Mouse (Mus musculus): ENCODE data around the gene Ssr2. TPM values are rescaled to one million over a fixed set of nuclear protein-coding genes. Genes with fewer than 3 reads are reported as not detected.

Gene Ssr2
- total RNA-seq, 2 experiments from 2014 or later = 127 to 130 TPM

GRCm38 (mm10) chr3:88540085-88540484 lies 35.6 kb upstream of the Ssr2 start:
- no peak for DNase-seq
- intact Hi-C loops (cut with DNase I) = no loop called here

DNA sequence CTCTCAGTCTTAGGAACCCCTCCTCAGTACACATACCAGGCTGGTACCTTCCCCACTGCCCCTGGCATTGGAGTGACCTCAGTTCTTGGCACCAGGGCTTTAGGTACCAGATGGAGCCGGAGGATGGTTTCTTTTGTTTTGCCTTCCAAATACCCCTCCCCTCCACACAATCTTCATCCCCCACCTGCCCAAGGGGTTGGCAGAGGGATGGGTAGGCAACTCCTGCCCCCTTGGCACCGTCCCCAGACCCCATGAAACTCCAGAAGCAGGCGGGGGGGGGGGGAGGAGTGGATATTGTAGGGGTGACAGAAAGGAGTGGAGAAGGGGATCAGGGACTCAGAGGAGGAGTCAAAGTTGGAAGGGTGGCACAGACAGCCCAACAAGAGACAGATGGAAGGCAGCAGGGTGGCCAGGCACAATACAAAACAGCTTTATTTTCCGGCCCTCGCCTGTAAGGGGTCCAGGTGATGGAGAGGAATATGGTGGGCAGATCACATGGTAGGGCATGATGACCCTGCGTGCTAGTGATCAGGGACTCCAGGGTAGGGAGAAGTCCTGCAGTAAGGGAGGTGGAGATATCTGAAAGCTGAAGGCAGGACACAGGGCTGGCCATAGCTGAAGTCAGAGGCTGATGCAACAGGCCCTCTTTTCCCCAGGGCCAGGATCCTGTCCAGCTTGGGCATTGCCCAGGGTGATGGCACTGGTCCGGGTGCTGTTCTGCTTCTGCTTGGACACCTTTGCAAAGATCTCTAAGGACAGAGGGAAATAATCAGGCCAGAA lies 33.9 kb upstream of the Ssr2 start:
- no peak for DNase-seq
- intact Hi-C loops (cut with DNase I) = no loop called here

DNA sequence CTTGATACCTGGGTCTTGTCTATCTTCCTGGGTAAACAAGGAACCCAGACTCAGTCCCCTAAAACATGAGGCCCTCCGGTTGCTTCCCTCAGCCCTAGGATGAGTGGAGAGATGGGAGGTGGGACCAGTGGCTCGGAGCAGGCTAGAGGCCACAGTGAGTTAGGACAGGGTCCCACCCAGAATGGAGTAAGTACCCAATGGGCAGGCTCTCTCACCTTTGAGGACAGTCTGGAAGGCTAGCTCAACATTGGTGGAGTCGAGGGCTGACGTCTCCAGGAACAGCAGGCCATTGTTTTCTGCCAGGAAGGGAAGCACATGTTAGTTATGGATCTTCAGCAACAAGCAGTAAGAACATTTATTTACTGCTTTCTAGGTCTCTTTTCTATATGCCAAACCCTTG lies 33.2 kb upstream of the Ssr2 start:
- DNase-seq = no peak
- intact Hi-C loops (cut with DNase I) = no loop called here

DNA sequence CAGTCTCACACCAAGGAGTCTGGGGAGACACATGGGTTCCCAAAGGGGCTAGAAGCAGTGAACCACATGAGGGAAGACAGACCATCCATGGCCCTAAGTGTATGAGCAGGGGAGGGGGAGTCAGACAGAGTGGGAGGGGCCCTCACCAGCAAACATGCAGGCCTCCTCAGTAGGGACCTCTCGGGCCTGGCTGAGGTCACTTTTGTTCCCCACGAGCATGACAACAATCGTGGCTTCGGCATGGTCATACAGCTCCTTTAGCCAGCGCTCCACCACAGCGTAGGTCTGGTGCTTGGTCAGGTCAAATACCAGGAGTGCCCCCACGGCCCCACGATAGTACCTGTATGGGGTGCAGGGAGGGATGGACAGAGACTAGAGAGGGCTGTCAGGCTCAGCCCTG lies 32.5 kb upstream of the Ssr2 start:
- DNase-seq = no peak
- intact Hi-C loops (cut with DNase I) = no loop called here

DNA sequence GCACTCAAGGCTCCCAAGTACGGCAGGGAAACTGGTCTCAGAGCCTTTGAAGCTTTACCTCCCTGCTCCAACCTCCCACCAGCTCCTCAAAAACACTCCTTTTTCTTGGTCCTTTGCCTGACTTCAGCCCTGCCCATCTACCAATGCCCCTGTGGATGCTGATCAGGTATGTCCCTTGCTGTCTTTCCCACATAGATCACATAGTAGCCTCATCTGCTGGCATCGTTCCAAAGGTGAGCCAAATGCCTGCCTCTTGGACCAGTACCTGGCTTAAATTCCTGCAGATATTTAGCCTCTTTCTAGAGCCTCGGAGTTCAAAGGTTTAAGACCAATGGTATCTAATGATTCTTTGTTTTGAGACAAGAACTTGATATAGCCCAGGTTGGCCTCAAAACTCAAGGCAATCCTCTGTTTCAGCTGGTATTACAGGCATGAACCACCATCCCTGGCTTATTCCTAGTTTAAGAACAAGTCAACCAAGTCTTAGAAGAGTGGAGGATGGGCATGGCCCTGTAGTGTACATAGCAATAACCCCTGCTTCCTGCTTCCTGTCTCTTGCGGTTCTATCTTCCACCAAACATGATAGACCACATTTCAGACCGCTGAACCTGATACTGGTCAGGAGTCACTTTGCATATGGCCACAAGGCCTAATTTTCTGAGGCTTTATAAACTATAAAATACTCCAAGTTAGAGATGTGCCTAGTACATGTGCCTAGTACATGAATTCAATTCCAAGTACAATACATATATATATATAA lies 31.8 kb upstream of the Ssr2 start:
- no peak for DNase-seq
- intact Hi-C loops (cut with DNase I) = no loop called here

DNA sequence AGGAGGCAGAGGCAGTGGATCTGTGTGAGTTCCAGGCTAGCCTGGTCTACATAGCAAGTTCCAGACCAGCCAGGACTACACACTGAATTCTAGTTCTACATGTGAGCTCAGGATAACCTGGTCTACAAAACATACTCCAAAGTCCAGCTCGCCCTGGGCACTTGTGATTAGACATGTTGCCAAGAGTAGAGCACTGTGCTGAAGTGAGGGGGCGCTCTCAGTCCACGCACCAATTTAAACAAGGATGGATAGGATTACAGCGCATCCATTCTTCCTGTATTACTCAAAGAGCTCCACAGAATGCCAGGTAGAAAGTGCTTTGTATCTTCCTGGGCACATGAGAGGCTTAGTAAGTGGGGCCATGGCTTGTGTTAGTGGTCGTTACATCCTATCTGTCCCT lies 31.2 kb upstream of the Ssr2 start:
- intact Hi-C loops (cut with DNase I) = no loop called here
- DNase-seq = no peak

DNA sequence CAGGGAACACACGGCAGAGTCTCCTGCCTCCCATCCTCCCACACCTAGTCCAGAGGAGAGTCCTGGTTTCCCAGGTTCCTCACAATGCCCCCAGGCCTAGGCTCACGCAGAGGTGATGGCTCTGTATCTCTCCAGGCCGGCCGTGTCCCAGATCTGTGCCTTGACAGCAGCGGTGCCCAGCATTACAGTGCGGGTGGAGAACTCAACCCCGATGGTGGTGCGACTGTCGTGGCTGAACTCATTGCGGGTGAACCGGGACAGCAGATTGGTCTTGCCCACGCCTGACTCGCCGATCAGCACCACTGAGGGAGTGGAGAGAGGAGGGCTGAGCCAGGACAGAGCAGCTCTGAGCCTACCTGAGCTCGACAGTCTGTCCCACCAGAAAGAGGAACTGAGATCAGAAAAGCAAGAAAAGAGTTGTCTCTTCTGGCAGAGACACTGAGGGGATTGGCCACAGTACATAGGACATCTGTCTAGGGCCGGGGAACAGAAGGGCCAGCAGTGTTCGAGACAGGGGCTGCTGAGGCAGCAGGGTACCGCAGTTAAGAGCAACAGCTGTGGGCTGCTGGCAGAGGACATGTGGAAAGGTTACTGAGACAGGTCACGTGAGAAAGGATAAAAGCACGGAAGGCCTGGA lies 30.6 kb upstream of the Ssr2 start:
- DNase-seq = no peak
- intact Hi-C loops (cut with DNase I) = no loop called here

DNA sequence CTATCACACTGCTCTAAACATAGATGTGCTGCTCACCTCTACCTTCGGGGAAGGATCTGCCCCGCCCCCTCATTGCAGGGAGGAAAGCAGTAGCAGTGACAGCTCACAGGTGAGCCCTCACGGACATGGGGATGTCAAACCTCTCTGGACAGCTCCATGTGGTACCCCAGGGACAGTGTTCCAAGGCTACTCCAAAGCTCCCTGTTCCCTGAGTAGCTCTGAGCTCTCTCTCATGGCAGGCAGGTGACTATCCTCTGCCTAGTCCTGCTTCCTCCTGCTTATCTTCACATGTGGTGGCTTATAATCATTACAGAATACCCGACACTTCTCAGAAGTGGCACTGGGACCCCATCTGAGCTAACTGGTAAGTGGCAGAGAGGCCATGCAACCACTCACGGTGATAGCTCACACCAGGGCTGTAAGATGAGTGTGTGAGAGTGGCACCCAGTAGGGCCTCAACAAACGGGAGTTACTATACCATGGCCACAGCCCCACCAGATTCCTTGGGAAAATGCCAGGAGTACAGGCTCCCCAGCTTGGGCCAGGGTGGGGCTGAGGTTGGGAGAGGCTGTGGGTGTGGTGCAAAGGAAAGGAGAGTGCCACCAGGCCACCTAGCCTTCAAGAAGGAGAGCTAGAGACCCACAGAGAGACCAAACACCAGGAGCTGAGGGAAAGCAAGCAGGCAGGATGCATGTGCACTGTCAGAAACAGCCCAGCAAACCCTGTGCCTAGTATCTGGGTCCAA lies 28.8 kb upstream of the Ssr2 start:
- intact Hi-C loops (cut with DNase I) = no loop called here
- no peak for DNase-seq

- intact Hi-C loops (cut with DNase I) = no loop called here
- DNase-seq = no peak
Observed at GRCm38 (mm10) chr3:88548180-88548917, 27.3 kb upstream of the Ssr2 start, which contains the start of gene Rab25. TSS of gene Rab25 (minus strand) at chr3:88548300.

DNA sequence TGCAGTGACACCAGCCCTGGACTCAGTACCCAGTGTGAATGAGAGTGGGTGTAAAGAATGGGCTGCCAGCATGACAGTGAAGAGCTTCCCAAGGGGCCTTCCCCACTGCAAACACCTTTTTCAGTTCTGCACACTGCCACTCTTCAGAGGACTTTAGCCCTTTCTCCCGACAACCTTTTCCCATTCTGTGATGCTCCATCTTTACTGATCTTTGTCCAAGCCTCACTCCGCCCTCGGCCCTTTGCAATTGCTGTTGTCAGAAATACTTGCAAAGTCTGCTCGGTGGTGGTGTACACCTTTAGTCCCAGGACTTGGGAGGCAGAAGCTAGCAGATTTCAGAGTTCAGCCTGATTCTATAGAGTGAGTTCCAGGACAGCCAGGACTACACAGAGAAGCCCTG lies 24.1 kb upstream of the Ssr2 start:
- DNase-seq = no peak
- intact Hi-C loops (cut with DNase I) = no loop called here

DNA sequence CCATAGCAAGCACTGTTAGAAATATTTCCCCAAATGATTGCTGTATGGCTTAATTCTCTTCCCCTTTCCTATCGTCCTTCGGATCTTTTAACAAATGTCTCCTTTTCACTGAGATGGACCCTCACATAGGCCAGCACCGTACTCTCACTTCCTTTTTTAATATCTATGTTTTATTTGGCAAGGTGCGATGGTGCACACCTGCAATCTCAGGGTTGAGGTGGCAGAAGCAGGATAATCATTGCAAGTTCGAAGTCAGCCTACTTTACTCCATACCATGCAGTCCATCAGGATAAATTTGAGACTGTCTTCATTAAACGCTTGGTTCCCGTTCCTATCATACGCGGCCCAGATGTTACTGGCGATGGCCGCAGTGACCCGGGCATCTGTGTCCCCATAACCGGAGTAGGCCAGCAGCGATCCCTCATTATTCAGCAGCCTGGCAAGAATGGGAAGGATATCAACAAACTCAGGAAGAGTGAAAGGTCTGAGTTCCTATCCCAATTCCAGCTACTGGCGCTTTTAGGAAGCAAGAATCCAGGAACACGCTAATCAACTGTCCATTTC lies 23.5 kb upstream of the Ssr2 start:
- DNase-seq = no peak
- intact Hi-C loops (cut with DNase I) = no loop called here

GRCm38 (mm10) chr3:88552676-88553524 lies 22.8 kb upstream of the Ssr2 start, which contains the start of gene Lamtor2:
TSS of gene Lamtor2 (minus strand) at chr3:88553074.
- peak; percentile 99 for DNase-seq
- intact Hi-C loops (cut with DNase I) = no loop called here

DNA sequence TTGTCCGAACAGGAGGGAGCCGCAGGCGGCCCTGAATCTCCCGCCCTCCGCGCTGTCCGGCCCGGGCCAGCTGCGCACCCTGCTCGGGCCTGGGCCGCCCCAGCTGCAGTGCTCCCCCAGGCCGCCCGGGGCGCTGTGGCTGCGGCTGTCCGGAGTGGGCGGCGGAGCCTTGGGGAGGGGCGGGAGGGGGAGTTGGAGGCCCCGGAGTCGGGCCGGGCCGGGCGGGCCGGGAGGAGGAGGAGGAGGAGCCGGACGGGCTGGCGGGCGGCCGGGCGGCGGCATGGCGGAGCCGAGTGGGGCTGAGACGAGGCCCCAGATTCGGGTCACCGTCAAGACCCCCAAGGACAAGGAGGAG lies 22.2 kb upstream of the Ssr2 start, which contains the start of gene Ubqln4:
Ubqln4 (plus strand) TSS at position 234 of the 355 bp plus-strand sequence.
- intact Hi-C loops (cut with DNase I) = no loop called here

DNA sequence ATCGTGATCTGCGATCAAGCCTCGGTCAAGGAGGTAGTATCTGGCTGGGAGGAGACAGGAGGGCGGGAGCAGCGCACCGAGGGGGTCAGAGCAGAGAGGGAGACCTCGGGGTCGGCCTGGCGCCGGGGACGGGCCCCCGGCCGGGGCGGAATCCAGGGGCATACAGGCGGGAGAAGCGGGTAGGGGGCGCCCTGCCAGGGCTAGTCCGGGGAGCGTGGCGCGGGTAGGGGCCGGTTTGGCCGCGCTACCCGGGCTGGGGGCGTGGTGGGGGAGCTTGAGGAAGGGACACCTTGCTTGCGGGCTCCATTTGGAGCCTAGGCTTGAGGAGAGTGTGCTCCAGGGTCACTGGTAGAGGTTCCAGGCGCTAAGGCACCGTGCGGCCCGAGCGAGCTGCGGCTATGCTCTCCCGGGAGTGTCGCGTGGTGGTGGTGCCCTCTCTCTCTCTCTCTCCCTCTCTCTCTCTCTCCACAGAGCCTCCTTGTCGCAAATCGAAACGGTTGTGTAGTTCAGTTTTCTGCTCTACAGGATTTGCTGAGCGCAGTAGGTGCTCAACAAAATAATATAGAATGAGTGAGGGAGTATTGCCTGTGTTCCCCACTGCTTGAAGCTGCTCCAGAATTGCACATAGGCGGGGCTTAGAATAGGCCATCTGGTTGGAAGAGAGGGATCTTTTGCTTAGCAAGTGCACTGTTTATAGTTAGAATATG lies 21.6 kb upstream of the Ssr2 start:
- peak; percentile 62 to 63 for DNase-seq
- intact Hi-C loops (cut with DNase I) = no loop called here

More for the DNA sequence above, 22.2 kb upstream of the Ssr2 start, which contains the start of gene Ubqln4:
- peak; percentile 95 to 96 for DNase-seq

- DNase-seq = no peak
- intact Hi-C loops (cut with DNase I) = no loop called here
Observed at GRCm38 (mm10) chr3:88555069-88555605, 20.5 kb upstream of the Ssr2 start.

DNA sequence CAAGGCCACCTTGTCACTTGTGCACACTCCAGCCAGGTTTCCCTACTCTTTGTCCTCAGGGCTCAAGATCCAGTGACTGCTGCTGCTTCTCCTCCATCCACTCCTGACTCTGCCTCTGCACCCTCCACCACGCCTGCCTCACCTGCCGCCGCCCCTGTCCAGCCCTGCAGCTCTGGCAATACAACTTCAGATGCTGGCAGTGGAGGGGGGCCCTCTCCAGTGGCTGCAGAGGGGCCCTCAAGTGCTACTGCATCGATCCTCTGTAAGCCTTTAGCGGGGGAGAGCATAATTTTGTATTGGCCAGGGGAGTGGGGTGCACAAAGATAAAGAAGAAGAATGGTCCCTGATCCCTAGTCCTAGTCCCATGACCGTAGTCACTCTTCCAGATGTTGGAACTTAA lies 19.9 kb upstream of the Ssr2 start:
- no peak for DNase-seq
- intact Hi-C loops (cut with DNase I) = no loop called here

GRCm38 (mm10) chr3:88556616-88557015 lies 19.1 kb upstream of the Ssr2 start:
- DNase-seq = no peak
- intact Hi-C loops (cut with DNase I) = no loop called here

- DNase-seq = no peak
- intact Hi-C loops (cut with DNase I) = no loop called here
Observed at GRCm38 (mm10) chr3:88559596-88559995, 16.1 kb upstream of the Ssr2 start.
